Mouse (Mus musculus): ENCODE data around the gene Haus6.

The Haus6 gene

GRCm38 (mm10) chr4:86575283-86575983 is 36.4 kb downstream of the Haus6 start, which contains the start of gene Rraga:
Gene Rraga (plus strand): TSS chr4:86575668.
- DNase-seq (ENCODE audit: low read depth, low spot score) = peak; percentile 88

DNA sequence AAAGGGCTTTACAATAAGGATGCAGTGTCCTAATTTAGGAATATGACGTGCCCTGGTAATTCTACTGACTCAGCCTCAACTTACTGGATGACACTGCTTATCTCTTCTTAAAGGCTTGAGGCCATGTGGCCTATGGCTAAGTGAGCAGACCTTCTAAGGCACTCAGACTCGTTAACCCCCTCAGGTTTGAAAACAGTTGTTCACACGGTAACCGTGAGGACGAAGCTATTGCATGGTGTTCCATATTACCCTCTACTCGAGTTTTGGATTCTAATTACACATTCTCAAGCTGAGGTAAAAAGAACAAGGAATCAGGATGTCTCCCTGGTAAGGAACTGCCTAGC is 36.9 kb downstream of the Haus6 start:
- DNase-seq (ENCODE audit: low read depth, low spot score) = no peak

DNA sequence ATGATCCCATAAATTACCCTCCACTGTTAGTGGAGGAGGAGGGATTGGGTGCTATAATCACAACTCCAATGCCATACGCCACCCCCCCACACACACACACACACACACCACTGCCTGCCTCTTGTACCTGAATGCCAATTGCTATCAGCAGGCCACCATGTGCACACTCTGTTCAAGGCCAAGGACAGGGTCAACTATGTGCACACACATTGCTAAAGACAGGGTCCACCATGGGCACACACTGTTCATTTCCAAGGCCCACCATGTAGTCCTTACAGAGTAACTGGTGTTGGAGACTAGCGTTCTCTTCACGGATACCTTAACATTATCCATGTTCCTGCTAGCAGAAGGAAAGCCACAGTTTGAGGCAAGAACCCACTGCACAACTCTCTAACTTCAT is 50.8 kb downstream of the Haus6 start:
- DNase-seq (ENCODE audit: low read depth, low spot score) = no peak

GRCm38 (mm10) chr4:86559006-86559405 is 52.8 kb downstream of the Haus6 start:
- no peak for DNase-seq (ENCODE audit: low read depth, low spot score)

- DNase-seq (ENCODE audit: low read depth, low spot score) = no peak
These were observed 53.6 kb downstream of the Haus6 start, which contains the start of gene Saxo1 for GRCm38 (mm10) chr4:86558228-86558627. Gene Saxo1 (minus strand): TSS chr4:86558328.

DNA sequence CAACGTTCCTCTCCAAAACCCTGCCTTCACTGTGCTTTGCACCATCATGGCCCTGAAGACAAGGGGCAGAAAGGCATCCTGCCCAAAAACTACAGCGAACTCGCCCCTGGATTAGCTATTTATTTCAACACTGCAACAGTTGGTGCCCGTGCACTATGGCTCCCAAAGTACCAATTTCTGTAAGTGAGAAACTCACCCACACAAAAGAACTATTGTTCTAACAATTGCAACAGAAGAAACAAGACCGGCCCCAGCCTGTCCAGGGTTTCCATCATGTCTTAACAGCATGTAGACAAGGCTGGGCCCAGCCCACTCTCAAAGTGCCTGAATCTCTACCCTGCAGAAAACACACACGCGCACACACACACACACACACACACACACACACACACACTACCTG is 54.5 kb downstream of the Haus6 start:
- DNase-seq (ENCODE audit: low read depth, low spot score) = no peak

DNA sequence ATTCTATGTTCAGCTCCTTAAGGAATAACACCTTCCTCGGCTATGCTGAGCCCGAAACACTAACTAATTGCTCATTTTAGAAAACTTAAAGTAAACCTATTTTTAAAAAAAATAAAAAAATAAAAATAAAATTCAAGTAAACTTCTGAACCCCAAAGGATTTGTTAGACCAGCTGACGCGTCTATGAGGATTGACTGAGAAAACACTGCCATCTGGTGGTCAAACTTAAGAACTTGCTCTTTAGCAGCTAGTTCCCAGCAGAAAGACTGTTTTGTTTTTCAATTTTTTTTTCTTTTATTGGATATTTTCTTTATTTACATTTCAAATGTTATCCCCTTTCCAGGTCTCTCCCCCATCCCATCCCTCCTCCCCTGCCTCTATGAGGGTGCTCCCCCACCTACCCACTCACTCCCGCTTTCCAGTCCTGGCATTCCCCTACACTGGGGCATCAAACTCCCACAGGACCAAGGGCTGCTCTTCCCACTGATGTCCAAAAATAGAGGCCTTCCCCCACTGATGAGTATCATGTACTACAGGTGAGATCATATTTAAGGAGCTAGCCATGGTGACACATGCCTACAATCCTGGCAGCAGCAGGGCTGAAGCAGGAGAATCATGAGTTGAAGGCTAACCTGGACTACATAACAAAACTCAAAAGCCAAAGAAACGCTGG is 56.7 kb downstream of the Haus6 start:
- peak; percentile 44 for DNase-seq (ENCODE audit: low read depth, low spot score)

DNA sequence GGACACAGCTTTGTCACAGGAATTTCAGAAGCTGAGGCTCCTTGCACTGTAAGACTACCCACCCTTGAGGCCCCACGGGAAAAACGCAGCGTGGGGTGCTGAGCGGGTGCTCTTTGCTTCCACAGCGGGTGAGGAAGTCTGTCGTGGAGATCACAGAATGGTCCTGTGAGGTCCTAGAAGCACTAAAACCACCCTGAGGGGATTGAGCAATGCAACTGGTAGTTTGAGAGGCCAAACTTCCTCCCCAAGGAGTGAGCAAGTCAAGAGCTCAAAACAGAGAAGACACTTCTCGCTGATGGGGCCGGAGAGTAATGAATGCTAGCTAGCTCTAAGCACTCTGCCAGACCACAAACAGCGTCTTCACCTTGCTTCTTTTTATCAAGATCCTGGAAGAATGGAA is 63.5 kb downstream of the Haus6 start:
- no peak for DNase-seq (ENCODE audit: low read depth, low spot score)

DNA sequence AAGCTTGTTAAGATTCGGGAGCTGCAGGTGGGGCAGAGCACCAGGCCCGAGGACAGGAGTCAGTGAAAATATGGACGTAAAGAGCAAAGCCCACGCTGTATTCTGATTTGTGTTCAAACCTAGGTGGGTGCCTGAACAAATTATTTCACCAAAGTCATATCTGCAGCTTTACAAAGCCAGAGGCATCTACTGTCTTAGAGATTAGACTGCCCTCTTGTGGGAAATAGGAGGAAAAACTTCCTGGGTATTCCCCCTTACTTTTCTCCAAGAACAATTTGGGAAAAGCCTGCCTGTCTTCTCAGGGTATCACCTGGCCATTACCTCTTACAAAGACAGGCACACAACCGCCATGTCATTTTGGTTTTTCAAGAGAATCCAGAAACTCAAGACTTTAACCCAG is 66.2 kb downstream of the Haus6 start:
- no peak for DNase-seq (ENCODE audit: low read depth, low spot score)

DNA sequence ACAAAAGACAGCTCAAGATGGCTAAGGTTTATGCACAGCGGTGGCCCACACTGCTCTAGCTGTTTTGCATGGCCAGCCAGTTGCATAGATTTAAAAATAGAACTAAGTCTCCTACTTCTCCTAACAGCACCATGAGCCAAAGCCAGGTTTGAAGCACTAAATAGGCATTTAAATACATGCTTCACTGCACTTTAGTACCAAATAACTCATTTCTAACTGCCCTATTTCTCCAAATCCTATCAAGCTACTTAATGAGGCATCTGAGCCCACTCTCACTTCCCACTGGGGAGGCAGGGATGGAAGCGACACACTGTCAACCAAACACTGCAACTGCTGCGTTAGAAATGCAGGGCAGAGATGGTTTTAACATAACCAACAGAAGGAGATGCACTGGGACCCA is 67.9 kb downstream of the Haus6 start:
- DNase-seq (ENCODE audit: low read depth, low spot score) = no peak

- DNase-seq (ENCODE audit: low read depth, low spot score) = no peak
These were observed 70.3 kb downstream of the Haus6 start for GRCm38 (mm10) chr4:86541573-86541972.

DNA sequence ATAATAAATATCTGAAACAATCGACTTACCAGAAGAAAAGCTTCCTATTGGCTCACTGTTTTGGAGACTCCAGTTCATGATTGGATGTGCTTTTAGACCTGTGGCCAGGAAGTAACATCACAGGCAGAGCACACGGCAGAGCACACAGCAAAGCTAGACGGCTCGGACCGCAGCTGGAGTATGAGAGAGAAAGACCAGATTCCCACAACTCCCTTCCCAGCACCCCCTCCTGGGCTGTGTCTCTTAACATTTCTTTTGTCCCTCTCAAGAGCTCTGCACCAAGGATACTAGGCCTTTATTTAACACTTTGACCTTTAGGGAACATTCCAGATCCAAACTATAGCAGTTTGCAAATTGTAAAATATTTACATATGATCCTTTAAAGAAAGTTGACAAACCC is 72.9 kb downstream of the Haus6 start:
- no peak for DNase-seq (ENCODE audit: low read depth, low spot score)

DNA sequence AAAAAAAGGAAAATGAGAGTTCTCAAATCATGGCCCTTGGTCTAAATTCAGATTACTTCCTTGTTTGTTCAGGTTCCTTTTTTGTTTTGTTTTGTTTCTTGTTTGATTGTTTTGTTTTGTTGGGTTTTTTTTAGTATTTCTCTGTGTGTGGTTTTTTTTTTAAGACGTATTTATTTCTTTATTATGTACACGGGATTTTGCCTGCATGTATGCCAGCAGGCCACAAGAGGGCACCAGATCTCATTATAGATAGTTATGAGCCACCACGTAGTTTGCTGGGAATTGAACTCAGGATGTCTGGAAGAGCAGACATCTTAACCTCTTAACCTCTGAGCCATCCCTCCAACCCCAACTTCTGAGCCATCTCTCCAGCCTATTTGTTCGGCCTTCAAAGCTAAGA is 73.9 kb downstream of the Haus6 start:
- DNase-seq (ENCODE audit: low read depth, low spot score) = peak; percentile 29

DNA sequence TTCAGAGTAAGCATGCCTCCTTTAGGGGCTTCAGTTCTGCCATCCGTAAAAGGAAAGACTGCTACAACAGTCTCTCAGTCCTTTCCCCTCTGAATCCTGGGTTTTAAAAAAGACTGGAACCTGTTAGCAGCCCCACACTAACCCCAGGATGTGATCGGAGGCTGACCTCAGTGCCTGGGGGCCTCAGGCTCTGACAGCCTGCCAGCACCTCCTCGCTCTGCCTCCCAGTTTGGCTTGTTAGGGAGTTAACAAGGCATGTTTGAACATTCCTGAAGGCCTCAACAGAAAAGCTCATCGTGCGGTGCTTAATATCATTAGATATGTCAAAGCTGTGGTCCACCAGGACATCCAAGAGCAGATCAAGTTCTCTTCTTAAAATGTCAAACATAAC is 77.8 kb downstream of the Haus6 start:
- DNase-seq (ENCODE audit: low read depth, low spot score) = no peak

DNA sequence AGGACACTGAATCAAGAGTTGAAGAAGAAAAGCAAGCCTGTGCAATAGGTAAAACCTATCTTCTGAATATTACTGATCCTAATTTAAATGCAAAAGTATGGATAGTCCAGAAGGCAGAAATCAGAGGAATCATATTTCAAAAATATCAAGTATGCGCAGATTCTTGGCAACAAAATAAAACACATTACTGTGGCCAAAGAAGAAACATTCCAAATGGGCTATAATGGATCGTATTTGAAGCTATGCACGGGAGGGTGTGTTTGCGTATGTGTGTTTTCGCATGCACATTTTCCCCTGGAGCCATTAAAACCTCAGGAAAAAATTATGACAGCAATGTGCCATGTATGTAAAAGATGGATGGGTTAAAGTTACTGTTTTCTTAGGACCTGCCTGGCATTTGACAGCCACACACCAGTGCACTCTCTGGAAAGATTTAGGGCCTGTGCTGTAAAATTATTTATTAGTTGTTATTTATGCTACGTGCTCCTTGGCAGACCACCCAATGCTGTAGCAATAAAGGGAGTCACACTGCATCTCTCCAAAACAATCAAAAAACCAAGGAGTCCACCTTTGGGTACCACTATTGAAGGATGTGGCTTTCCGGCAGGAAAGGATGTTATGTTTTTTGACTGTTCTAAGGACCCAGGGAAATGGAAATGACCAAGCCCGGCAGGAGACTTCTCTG is 78.3 kb downstream of the Haus6 start:
- DNase-seq (ENCODE audit: low read depth, low spot score) = no peak

GRCm38 (mm10) chr4:86529161-86529560 is 82.7 kb downstream of the Haus6 start:
- DNase-seq (ENCODE audit: low read depth, low spot score) = no peak

Measured in retina, adult 2 months (tissue).